Mouse (Mus musculus): ENCODE data around the gene Rgs16. TPM values are rescaled to one million over a fixed set of nuclear protein-coding genes. Genes with fewer than 3 reads are reported as not detected.

Gene Rgs16
- polyA plus RNA-seq, 1 experiment, result 3.1 TPM

GRCm38 (mm10) chr1:153726636-153727035, 13.5 kb upstream of the Rgs16 start:
- no peaks in the 10 kb centered on the region for H3K36me3 ChIP-seq (ENCODE audit: control insufficient read depth, insufficient read depth, low read length)
- 96% methylated on average over 16 of the region's 16 CpGs for WGBS
- no peak overlapping the region for H3K27ac ChIP-seq (ENCODE audit: control insufficient read depth, insufficient read depth, low read length)
- peaks cover 31% of the 10 kb centered on the region for H3K4me1 ChIP-seq (replicated peaks; ENCODE audit: control insufficient read depth, insufficient read depth, low read length)
- TF ChIP-seq POLR2A (IDR thresholded peaks at IDR 0.05; ENCODE audit: control insufficient read depth, extremely low read depth, insufficient read depth, low read length, poor library complexity) (no peak), CTCF (IDR thresholded peaks at IDR 0.05; ENCODE audit: borderline replicate concordance, control insufficient read depth, extremely low read depth, insufficient read depth, low read length, poor library complexity) (no peak)
- H3K27me3 ChIP-seq (ENCODE audit: control insufficient read depth, insufficient read depth, low read length), result no peaks in the 10 kb centered on the region
- no peak for DNase-seq
- H3K4me3 ChIP-seq (ENCODE audit: control insufficient read depth, insufficient read depth, low read length), result no peak overlapping the region

- H3K36me3 ChIP-seq (ENCODE audit: control insufficient read depth, insufficient read depth, low read length), result no peaks in the 10 kb centered on the region
- no peak for TF ChIP-seq CTCF (IDR thresholded peaks at IDR 0.05; ENCODE audit: borderline replicate concordance, control insufficient read depth, extremely low read depth, insufficient read depth, low read length, poor library complexity)
- TF ChIP-seq POLR2A (IDR thresholded peaks at IDR 0.05; ENCODE audit: control insufficient read depth, extremely low read depth, insufficient read depth, low read length, poor library complexity), result no peak
- 2% methylated on average over 2 of the region's 2 CpGs for WGBS
Measured at GRCm38 (mm10) chr1:153729806-153730205, 10.3 kb upstream of the Rgs16 start.

GRCm38 (mm10) chr1:153730671-153731070, 9.5 kb upstream of the Rgs16 start:
- Histone ChIP-seq H3K4me3 (ENCODE audit: control insufficient read depth, insufficient read depth, low read length) (no peak overlapping the region), H3K27ac (ENCODE audit: control insufficient read depth, insufficient read depth, low read length) (0 out of 2 replicates have a peak overlapping the region, but pooled peaks have one; percentile 1), H3K4me1 (replicated peaks; ENCODE audit: control insufficient read depth, insufficient read depth, low read length) (peaks cover 33% of the 10 kb centered on the region), H3K27me3 (ENCODE audit: control insufficient read depth, insufficient read depth, low read length) (no peaks in the 10 kb centered on the region), H3K36me3 (ENCODE audit: control insufficient read depth, insufficient read depth, low read length) (no peaks in the 10 kb centered on the region)
- WGBS, result 94% methylated on average over 3 of the region's 3 CpGs
- no peak for TF ChIP-seq POLR2A (IDR thresholded peaks at IDR 0.05; ENCODE audit: control insufficient read depth, extremely low read depth, insufficient read depth, low read length, poor library complexity)
- DNase-seq, result no peak

More at GRCm38 (mm10) chr1:153729806-153730205, 10.3 kb upstream of the Rgs16 start:
- no peak overlapping the region for H3K27ac ChIP-seq (ENCODE audit: control insufficient read depth, insufficient read depth, low read length)
- H3K4me1 ChIP-seq (replicated peaks; ENCODE audit: control insufficient read depth, insufficient read depth, low read length), result peaks cover 33% of the 10 kb centered on the region
- peak; percentile 52 for DNase-seq
- no peaks in the 10 kb centered on the region for H3K27me3 ChIP-seq (ENCODE audit: control insufficient read depth, insufficient read depth, low read length)
- no peak overlapping the region for H3K4me3 ChIP-seq (ENCODE audit: control insufficient read depth, insufficient read depth, low read length)

- TF ChIP-seq POLR2A (IDR thresholded peaks at IDR 0.05; ENCODE audit: control insufficient read depth, extremely low read depth, insufficient read depth, low read length, poor library complexity), result no peak
- peaks cover 33% of the 10 kb centered on the region for H3K4me1 ChIP-seq (replicated peaks; ENCODE audit: control insufficient read depth, insufficient read depth, low read length)
- no peak overlapping the region for H3K4me3 ChIP-seq (ENCODE audit: control insufficient read depth, insufficient read depth, low read length)
- no peaks in the 10 kb centered on the region for H3K27me3 ChIP-seq (ENCODE audit: control insufficient read depth, insufficient read depth, low read length)
- peak; percentile 44 for DNase-seq
- H3K27ac ChIP-seq (ENCODE audit: control insufficient read depth, insufficient read depth, low read length), result no peak overlapping the region
- no peaks in the 10 kb centered on the region for H3K36me3 ChIP-seq (ENCODE audit: control insufficient read depth, insufficient read depth, low read length)
- 46% methylated on average over 9 of the region's 9 CpGs for WGBS
Measured at GRCm38 (mm10) chr1:153733181-153733580, 7.0 kb upstream of the Rgs16 start.

- H3K27ac ChIP-seq (ENCODE audit: control insufficient read depth, insufficient read depth, low read length), result no peak overlapping the region
Measured at GRCm38 (mm10) chr1:153734866-153735265, 5.3 kb upstream of the Rgs16 start.

GRCm38 (mm10) chr1:153736096-153736495, 4.1 kb upstream of the Rgs16 start:
- Histone ChIP-seq H3K36me3 (ENCODE audit: control insufficient read depth, insufficient read depth, low read length) (no peaks in the 10 kb centered on the region), H3K27me3 (ENCODE audit: control insufficient read depth, insufficient read depth, low read length) (no peaks in the 10 kb centered on the region; the same call in 1 of the 2 replicates), H3K4me1 (replicated peaks; ENCODE audit: control insufficient read depth, insufficient read depth, low read length) (peaks cover 22% of the 10 kb centered on the region), H3K27ac (ENCODE audit: control insufficient read depth, insufficient read depth, low read length) (no peak overlapping the region), H3K4me3 (ENCODE audit: control insufficient read depth, insufficient read depth, low read length) (no peak overlapping the region)
- no peak for DNase-seq
- TF ChIP-seq CTCF (IDR thresholded peaks at IDR 0.05; ENCODE audit: borderline replicate concordance, control insufficient read depth, extremely low read depth, insufficient read depth, low read length, poor library complexity) (no peak), POLR2A (IDR thresholded peaks at IDR 0.05; ENCODE audit: control insufficient read depth, extremely low read depth, insufficient read depth, low read length, poor library complexity) (no peak)
- WGBS, result 73% methylated on average over 6 of the region's 6 CpGs

More at GRCm38 (mm10) chr1:153734866-153735265, 5.3 kb upstream of the Rgs16 start:
- 84% methylated on average over 4 of the region's 4 CpGs for WGBS
- Histone ChIP-seq H3K4me3 (ENCODE audit: control insufficient read depth, insufficient read depth, low read length) (no peak overlapping the region), H3K27me3 (ENCODE audit: control insufficient read depth, insufficient read depth, low read length) (no peaks in the 10 kb centered on the region), H3K36me3 (ENCODE audit: control insufficient read depth, insufficient read depth, low read length) (no peaks in the 10 kb centered on the region), H3K4me1 (replicated peaks; ENCODE audit: control insufficient read depth, insufficient read depth, low read length) (peaks cover 25% of the 10 kb centered on the region)
- no peak for DNase-seq
- TF ChIP-seq POLR2A (IDR thresholded peaks at IDR 0.05; ENCODE audit: control insufficient read depth, extremely low read depth, insufficient read depth, low read length, poor library complexity) (no peak), CTCF (IDR thresholded peaks at IDR 0.05; ENCODE audit: borderline replicate concordance, control insufficient read depth, extremely low read depth, insufficient read depth, low read length, poor library complexity) (no peak)
